Mouse (Mus musculus) lung, adult 2 months (tissue): Measurements from ENCODE around the gene 4632433K11Rik. TPM values are rescaled to one million over a fixed set of nuclear protein-coding genes. Genes with fewer than 3 reads are reported as not detected.

ENCODE experiments used
- DNase-seq: peaks from one replicate; pipeline ENCODE4 v3.0.0; 2022
- H3K4me1 ChIP-seq: fragments of 200-500 bp; 2 replicates; pipeline ENCODE4 v1.6.1; 2011; ENCODE audit warnings: low read length; ENCODE audit not compliant: control insufficient read depth, insufficient read depth
- H3K4me3 ChIP-seq: fragments of 200-500 bp; replicated peaks from 2 replicates; pipeline ENCODE3; 2011; ENCODE audit warnings: low read depth, mild to moderate bottlenecking, control low read depth, low read length; ENCODE audit errors: extremely low read depth
- CTCF ChIP-seq: fragments of 200-500 bp; IDR thresholded peaks from 2 replicates; pipeline ENCODE4 v1.5.1; 2011; ENCODE audit warnings: mild to moderate bottlenecking, low read length, control low read depth; ENCODE audit not compliant: insufficient read depth
- POLR2A ChIP-seq: fragments of 200-500 bp; IDR thresholded peaks from 2 replicates; pipeline ENCODE4 v1.6.1; 2011; ENCODE audit warnings: low read depth, mild to moderate bottlenecking, control low read depth, low read length, borderline replicate concordance; ENCODE audit errors: extremely low read depth
- WGBS: fragments of 180-500 bp; shearing (Covaris S2); methylation state at CpG from one replicate; pipeline ENCODE4 v1.1.7; 2018; 5-methylcytosine and 5-hydroxymethylcytosine counted together
- polyA plus RNA-seq: library from polyadenylated mRNA; depleted of rRNA; stranded (reverse); fragments of >200 nt; gene quantifications from 2 replicates; pipeline ENCODE4 v1.2.3, GENCODE M21; 2012; rRNA removed

Gene 4632433K11Rik
- polyA plus RNA-seq, 1 experiment, result not detected

GRCm38 (mm10) chr7:5081939-5082338, 48.0 kb downstream of the 4632433K11Rik start:
- no peak for TF ChIP-seq POLR2A
- TF ChIP-seq CTCF, result no peak
- no peak for DNase-seq
- Histone ChIP-seq H3K4me1 (peaks cover 6% of the 10 kb centered on the region; the same call in 1 of the 2 replicates), H3K4me3 (no peak overlapping the region)
- WGBS, result 86% methylated on average over 2 of the region's 2 CpGs

- DNase-seq, result no peak
- Histone ChIP-seq H3K4me3 (no peak overlapping the region), H3K4me1 (peaks cover 6% of the 10 kb centered on the region; the same call in 1 of the 2 replicates)
- TF ChIP-seq POLR2A (no peak), CTCF (no peak)
- WGBS, result 72% methylated on average over 18 of the region's 18 CpGs
Measured at GRCm38 (mm10) chr7:5083325-5084105, 49.6 kb downstream of the 4632433K11Rik start.

Other genes starting within 250 kb of the 4632433K11Rik start
- gene Tmem238, start 244.5 kb upstream of the 4632433K11Rik start, polyA plus RNA-seq, result 59.4 and 97.7 TPM in 2 replicates
- 171 and 204 TPM in 2 replicates for gene Rpl28, start 241.2 kb upstream of the 4632433K11Rik start, polyA plus RNA-seq
- 135 and 210 TPM in 2 replicates for gene Ube2s, start 221.5 kb upstream of the 4632433K11Rik start, polyA plus RNA-seq
- gene Shisa7, start 189.4 kb upstream of the 4632433K11Rik start, polyA plus RNA-seq, result 2.5 and 3.4 TPM in 2 replicates
- 14.1 and 22.3 TPM in 2 replicates for gene Isoc2b, start 163.9 kb upstream of the 4632433K11Rik start, polyA plus RNA-seq
- gene Isoc2a, start 157.0 kb upstream of the 4632433K11Rik start, polyA plus RNA-seq, result 13.4 and 15.0 TPM in 2 replicates
- gene Gm36210, start 127.6 kb upstream of the 4632433K11Rik start, polyA plus RNA-seq, result 0.15 and 0.20 TPM in 2 replicates
- gene Zfp628, start 118.9 kb upstream of the 4632433K11Rik start, polyA plus RNA-seq, result 20.6 and 24.7 TPM in 2 replicates
- 7.1 and 7.6 TPM in 2 replicates for gene Nat14, start 112.1 kb upstream of the 4632433K11Rik start, polyA plus RNA-seq
- 7.5 and 8.0 TPM in 2 replicates for gene Ssc5d, start 108.3 kb upstream of the 4632433K11Rik start, polyA plus RNA-seq
- gene Sbk2, start 69.7 kb upstream of the 4632433K11Rik start, polyA plus RNA-seq, result 5.6 and 24.2 TPM in 2 replicates
- 6.5 and 9.0 TPM in 2 replicates for gene Sbk3, start 63.0 kb upstream of the 4632433K11Rik start, polyA plus RNA-seq
- gene Zfp579, start 38.0 kb upstream of the 4632433K11Rik start, polyA plus RNA-seq, result 84.1 and 90.7 TPM in 2 replicates
- 37.0 and 43.5 TPM in 2 replicates for gene Zfp524, start 19.7 kb upstream of the 4632433K11Rik start, polyA plus RNA-seq
- 32.2 and 33.9 TPM in 2 replicates for gene Fiz1, start 19.4 kb upstream of the 4632433K11Rik start, polyA plus RNA-seq
- not detected in 2 replicates for gene Gm44973, start 18.6 kb upstream of the 4632433K11Rik start, polyA plus RNA-seq
- 43.2 and 47.9 TPM in 2 replicates for gene Zfp865, start 13.7 kb upstream of the 4632433K11Rik start, polyA plus RNA-seq
- 0.90 and 0.97 TPM in 2 replicates for gene Ccdc106, start 13.6 kb upstream of the 4632433K11Rik start, polyA plus RNA-seq
- 5.2 and 6.9 TPM in 2 replicates for gene Zfp784, start 4.3 kb downstream of the 4632433K11Rik start, polyA plus RNA-seq
- 36.0 and 37.9 TPM in 2 replicates for gene Zfp580, start 17.4 kb downstream of the 4632433K11Rik start, polyA plus RNA-seq
- 145 and 189 TPM in 2 replicates for gene U2af2, start 28.0 kb downstream of the 4632433K11Rik start, polyA plus RNA-seq
- 151 and 160 TPM in 2 replicates for gene Epn1, start 46.1 kb downstream of the 4632433K11Rik start, polyA plus RNA-seq
- not detected in 2 replicates for gene Rfpl4, start 82.8 kb downstream of the 4632433K11Rik start, polyA plus RNA-seq
- 0.24 TPM in 1 of 2 replicates, not detected in the other for gene Rasl2-9, start 91.8 kb downstream of the 4632433K11Rik start, polyA plus RNA-seq
- gene Vmn1r55, start 115.6 kb downstream of the 4632433K11Rik start, polyA plus RNA-seq, result not detected in 2 replicates
- not detected in 2 replicates for gene Vmn1r56, start 162.6 kb downstream of the 4632433K11Rik start, polyA plus RNA-seq
- gene Vmn1r57, start 184.4 kb downstream of the 4632433K11Rik start, polyA plus RNA-seq, result not detected in 2 replicates